Mouse (Mus musculus) neural tube, embryonic 14.5 days (tissue): ENCODE measurements at regions not wholly inside any gene's neighbourhood (a gene's known extent, or its start where the extent isn't known, plus 50 kb on each side); places are given as distances from the start of the nearest gene placed in this dataset.

Experiments
- ATAC-seq: fragments of 200-750 bp; cut with Nextera tagmentation; 2 replicates; pipeline ENCODE4 v1.8.0; 2017; ENCODE audit warnings: low read depth, mild to moderate bottlenecking, moderate TSS enrichment, moderate library complexity
- H3K27ac ChIP-seq: fragments of 300-500 bp; sonication (generic); 2 replicates; pipeline ENCODE4 v1.5.1; 2014; ENCODE audit warnings: low read depth, mild to moderate bottlenecking, control low read depth, low read length, moderate library complexity, mixed read lengths
- H3K27me3 ChIP-seq: fragments of 300-500 bp; sonication (generic); 2 replicates; pipeline ENCODE4 v1.6.1; 2014; ENCODE audit warnings: low read length; ENCODE audit not compliant: control insufficient read depth, insufficient read depth
- H3K36me3 ChIP-seq: fragments of 300-500 bp; sonication (generic); 2 replicates; pipeline ENCODE4 v1.6.1; 2014; ENCODE audit warnings: low read length, mixed read lengths; ENCODE audit not compliant: control insufficient read depth, insufficient read depth
- H3K4me1 ChIP-seq: fragments of 300-500 bp; sonication (generic); 2 replicates; pipeline ENCODE4 v1.6.1; 2014; ENCODE audit warnings: low read length; ENCODE audit not compliant: control insufficient read depth, insufficient read depth
- H3K4me2 ChIP-seq: fragments of 300-500 bp; sonication (generic); 2 replicates; pipeline ENCODE4 v1.6.1; 2014; ENCODE audit warnings: mild to moderate bottlenecking, low read depth, low read length, control low read depth
- H3K4me3 ChIP-seq: fragments of 300-500 bp; sonication (generic); 2 replicates; pipeline ENCODE4 v1.5.1; 2014; ENCODE audit warnings: low read depth, low read length, control low read depth, mixed read lengths
- H3K9ac ChIP-seq: fragments of 300-500 bp; sonication (generic); replicated peaks from 2 replicates; pipeline ENCODE4 v1.6.1; 2014; ENCODE audit warnings: low read depth, mild to moderate bottlenecking, control low read depth, low read length, mixed read lengths
- H3K9me3 ChIP-seq: fragments of 300-500 bp; sonication (generic); 2 replicates; pipeline ENCODE4 v1.6.1; 2016; ENCODE audit warnings: low read length; ENCODE audit not compliant: control insufficient read depth
- WGBS: fragments of 180-500 bp; shearing (Covaris S2); extraction: QIAGEN DNeasy Blood & Tissue Kit; methylation state at CpG from one replicate; pipeline ENCODE4 v1.1.7; 2014; 5-methylcytosine and 5-hydroxymethylcytosine counted together

DNA sequence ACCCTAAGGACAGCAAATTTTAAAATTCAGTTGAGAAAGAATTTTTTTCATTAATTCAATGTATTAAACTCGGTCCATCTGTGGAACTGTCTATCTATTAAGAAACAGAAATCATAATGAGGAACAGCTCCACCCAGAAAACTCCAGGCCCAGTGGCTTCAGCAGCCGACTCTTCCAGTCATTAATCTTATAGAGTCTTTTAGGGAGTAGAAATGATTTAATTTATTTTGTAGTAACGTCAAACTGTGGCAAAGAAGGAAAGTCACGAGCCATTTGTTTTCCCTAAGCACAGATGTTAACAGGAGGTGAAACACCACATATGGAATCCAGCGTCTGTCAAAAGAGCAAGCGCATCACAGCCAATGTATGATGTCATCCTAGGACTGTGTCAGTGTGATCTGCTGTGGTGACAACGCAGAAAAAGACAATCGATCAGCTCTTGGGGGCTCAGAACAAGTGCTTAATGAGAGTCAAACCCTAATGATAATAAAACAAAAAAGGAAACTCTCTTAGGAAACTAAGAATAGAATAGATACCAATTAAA is 119.9 kb upstream of the Irf2bp2 start:
- no peaks in the 10 kb centered on the region for H3K9me3 ChIP-seq
- ATAC-seq, result no peak
- no peak overlapping the region for H3K4me3 ChIP-seq
- no peaks in the 10 kb centered on the region for H3K27me3 ChIP-seq
- 0 out of 2 replicates have a peak, but pooled peaks cover 4% of the 10 kb centered on the region for H3K4me1 ChIP-seq
- WGBS, result 49% methylated on average over 8 of the region's 8 CpGs
- no peak overlapping the region for H3K4me2 ChIP-seq
- H3K9ac ChIP-seq, result no peak overlapping the region
- no peaks in the 10 kb centered on the region for H3K36me3 ChIP-seq
- no peak overlapping the region for H3K27ac ChIP-seq

DNA sequence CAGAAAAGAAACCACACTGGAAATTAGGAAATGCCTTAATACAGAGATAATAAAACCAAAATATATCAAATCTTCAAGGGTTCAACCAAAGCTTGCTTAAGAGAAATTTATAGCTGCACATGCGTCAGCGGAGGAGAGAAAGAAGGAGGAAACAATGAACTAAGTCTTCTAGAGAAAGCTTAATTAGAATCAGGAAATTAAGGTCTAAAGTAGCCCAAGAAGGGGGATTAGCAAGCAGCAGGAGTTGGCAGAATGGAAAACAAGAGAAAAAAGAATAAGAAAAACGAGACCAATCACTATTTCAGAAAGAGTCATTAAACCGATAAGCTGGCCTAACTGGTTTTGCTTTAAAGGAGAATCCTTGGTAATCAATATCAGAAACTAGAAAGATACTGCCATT is 119.4 kb upstream of the Irf2bp2 start:
- Histone ChIP-seq H3K9me3 (no peaks in the 10 kb centered on the region), H3K4me2 (no peak overlapping the region), H3K4me1 (0 out of 2 replicates have a peak, but pooled peaks cover 4% of the 10 kb centered on the region), H3K27ac (peak overlapping the region; percentile 48; the same call in 1 of the 2 replicates), H3K27me3 (no peaks in the 10 kb centered on the region), H3K4me3 (no peak overlapping the region), H3K9ac (no peak overlapping the region), H3K36me3 (no peaks in the 10 kb centered on the region)
- ATAC-seq, result no peak
- 44% methylated on average over 4 of the region's 4 CpGs for WGBS

DNA sequence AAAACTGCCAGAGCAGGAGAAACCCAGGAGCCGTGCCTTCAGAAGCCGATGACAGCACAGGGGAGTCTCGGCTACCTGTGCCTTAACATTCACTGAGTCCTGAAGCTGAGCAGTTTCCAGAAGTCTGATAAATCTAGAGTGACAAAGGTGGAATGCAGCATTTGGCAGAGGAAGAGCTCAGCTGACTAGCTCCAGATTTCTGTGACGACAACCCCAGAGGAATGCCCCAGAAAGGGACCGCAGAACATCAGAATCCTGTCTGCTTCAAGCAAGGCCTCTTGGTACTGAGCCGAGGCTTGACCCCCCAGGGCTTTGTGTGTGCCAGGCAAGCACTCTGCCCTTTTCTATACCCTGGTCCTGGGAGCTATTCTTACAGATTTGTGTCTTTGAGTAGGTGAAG is 119.0 kb upstream of the Irf2bp2 start:
- Histone ChIP-seq H3K4me2 (no peak overlapping the region), H3K4me3 (no peak overlapping the region), H3K36me3 (no peaks in the 10 kb centered on the region), H3K9me3 (no peaks in the 10 kb centered on the region), H3K4me1 (0 out of 2 replicates have a peak, but pooled peaks cover 4% of the 10 kb centered on the region), H3K27ac (peak overlapping the region; percentile 48; the same call in 1 of the 2 replicates), H3K27me3 (no peaks in the 10 kb centered on the region), H3K9ac (no peak overlapping the region)
- ATAC-seq, result no peak
- 71% methylated on average over 6 of the region's 6 CpGs for WGBS

- no peak overlapping the region for H3K27ac ChIP-seq
These were observed 115.2 kb upstream of the Irf2bp2 start for GRCm38 (mm10) chr8:126708956-126709355.

GRCm38 (mm10) chr8:126707300-126707902 is 113.6 kb upstream of the Irf2bp2 start:
- Histone ChIP-seq H3K27ac (no peak overlapping the region), H3K9ac (no peak overlapping the region), H3K4me1 (no peaks in the 10 kb centered on the region), H3K4me2 (no peak overlapping the region), H3K36me3 (no peaks in the 10 kb centered on the region), H3K4me3 (no peak overlapping the region), H3K9me3 (no peaks in the 10 kb centered on the region), H3K27me3 (no peaks in the 10 kb centered on the region)
- WGBS, result 64% methylated on average over 6 of the region's 6 CpGs
- no peak for ATAC-seq

More at GRCm38 (mm10) chr8:126708956-126709355, 115.2 kb upstream of the Irf2bp2 start:
- Histone ChIP-seq H3K9me3 (no peaks in the 10 kb centered on the region), H3K4me2 (no peak overlapping the region), H3K27me3 (no peaks in the 10 kb centered on the region), H3K4me3 (no peak overlapping the region), H3K9ac (no peak overlapping the region), H3K4me1 (0 out of 2 replicates have a peak, but pooled peaks cover 4% of the 10 kb centered on the region), H3K36me3 (no peaks in the 10 kb centered on the region)
- ATAC-seq, result no peak
- 72% methylated on average over 2 of the region's 2 CpGs for WGBS

GRCm38 (mm10) chr8:126706247-126706646 is 112.5 kb upstream of the Irf2bp2 start:
- Histone ChIP-seq H3K4me2 (no peak overlapping the region), H3K27ac (no peak overlapping the region), H3K9me3 (no peaks in the 10 kb centered on the region), H3K9ac (no peak overlapping the region), H3K4me3 (no peak overlapping the region), H3K4me1 (no peaks in the 10 kb centered on the region), H3K36me3 (no peaks in the 10 kb centered on the region), H3K27me3 (no peaks in the 10 kb centered on the region)
- 84% methylated on average over 8 of the region's 8 CpGs for WGBS
- ATAC-seq, result no peak

DNA sequence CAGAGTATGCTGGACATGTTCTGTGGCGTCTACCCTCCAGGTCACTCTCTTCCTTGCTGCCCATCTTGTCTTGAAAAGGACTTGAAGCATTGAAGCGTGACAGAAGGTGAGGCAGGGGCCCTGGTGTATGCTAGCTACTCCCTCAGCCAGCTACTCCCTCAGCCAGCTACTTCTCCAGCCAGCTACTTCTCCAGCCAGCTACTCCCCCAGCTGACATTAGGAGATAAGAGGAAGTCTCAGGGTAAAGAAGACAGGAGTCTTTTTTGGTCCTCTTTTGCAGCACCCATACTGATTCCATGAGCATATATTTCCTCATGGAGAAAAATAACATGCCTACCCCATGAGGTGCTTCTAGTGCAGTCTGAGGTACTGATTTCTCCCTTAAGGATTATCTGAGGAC is 111.6 kb upstream of the Irf2bp2 start:
- Histone ChIP-seq H3K9ac (no peak overlapping the region), H3K27me3 (no peaks in the 10 kb centered on the region), H3K4me3 (no peak overlapping the region), H3K36me3 (no peaks in the 10 kb centered on the region), H3K27ac (no peak overlapping the region), H3K4me1 (no peaks in the 10 kb centered on the region), H3K9me3 (no peaks in the 10 kb centered on the region), H3K4me2 (no peak overlapping the region)
- no peak for ATAC-seq
- 72% methylated on average over 2 of the region's 2 CpGs for WGBS

- H3K27me3 ChIP-seq, result no peaks in the 10 kb centered on the region
- no peaks in the 10 kb centered on the region for H3K9me3 ChIP-seq
- no peak overlapping the region for H3K27ac ChIP-seq
- H3K36me3 ChIP-seq, result no peaks in the 10 kb centered on the region
- ATAC-seq, result no peak
- H3K4me1 ChIP-seq, result no peaks in the 10 kb centered on the region
- no peak overlapping the region for H3K9ac ChIP-seq
- WGBS, result 93% methylated on average over 8 of the region's 8 CpGs
- H3K4me2 ChIP-seq, result no peak overlapping the region
- H3K4me3 ChIP-seq, result no peak overlapping the region
These were observed 110.9 kb upstream of the Irf2bp2 start for GRCm38 (mm10) chr8:126704706-126705105.

DNA sequence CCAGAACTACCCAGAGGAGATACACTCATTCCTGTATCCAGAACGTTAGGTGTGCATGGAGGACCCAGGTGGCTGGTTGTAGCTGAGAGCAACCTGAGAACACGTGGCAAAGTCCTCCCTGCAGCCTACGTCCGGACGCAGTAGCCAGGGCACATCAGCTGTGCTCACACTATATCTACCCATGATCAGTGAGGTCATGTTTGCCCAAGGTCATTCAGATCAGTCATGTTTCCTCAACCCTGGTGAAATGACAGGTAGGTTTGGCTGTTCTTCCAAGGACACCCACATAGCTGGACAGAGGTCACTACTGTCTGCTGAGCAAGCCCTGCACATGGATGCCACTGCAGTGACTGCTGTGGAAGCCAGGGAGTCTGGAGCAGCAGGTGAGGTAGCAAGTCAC is 109.8 kb upstream of the Irf2bp2 start:
- ATAC-seq, result no peak
- no peaks in the 10 kb centered on the region for H3K36me3 ChIP-seq
- H3K4me3 ChIP-seq, result no peak overlapping the region

More for the DNA sequence above, 109.8 kb upstream of the Irf2bp2 start:
- Histone ChIP-seq H3K27ac (no peak overlapping the region), H3K9ac (no peak overlapping the region), H3K9me3 (no peaks in the 10 kb centered on the region), H3K4me1 (no peaks in the 10 kb centered on the region), H3K4me2 (no peak overlapping the region), H3K27me3 (no peaks in the 10 kb centered on the region)
- 91% methylated on average over 5 of the region's 5 CpGs for WGBS
